Mouse (Mus musculus): ENCODE measurements around the gene Fam227a. TPM values are rescaled to one million over a fixed set of nuclear protein-coding genes. Genes with fewer than 3 reads are reported as not detected.

Gene Fam227a
- polyA plus RNA-seq, 1 experiment from 2014 or later: 2.5 TPM

Small RNA genes lying within 50 kb of the gene (microRNA-seq; reads per million reads assigned to microRNA genes)
- not detected for gene Gm27903

Other genes starting within 250 kb of the Fam227a start
- 100 and 112 TPM in 2 replicates for gene Csnk1e, start 203.4 kb downstream of the Fam227a start, polyA plus RNA-seq (2015; fragmentation: Nextera tagmentation; extraction: Ambion mirVana)
- gene Kcnj4, start 153.7 kb downstream of the Fam227a start, polyA plus RNA-seq (2015; fragmentation: Nextera tagmentation; extraction: Ambion mirVana): not detected in 2 replicates
- 89.9 and 99.5 TPM in 2 replicates for gene Kdelr3, start 142.5 kb downstream of the Fam227a start, polyA plus RNA-seq (2015; fragmentation: Nextera tagmentation; extraction: Ambion mirVana)
- 61.4 and 65.8 TPM in 2 replicates for gene Ddx17, start 112.2 kb downstream of the Fam227a start, polyA plus RNA-seq (2015; fragmentation: Nextera tagmentation; extraction: Ambion mirVana)
- gene Dmc1, start 53.8 kb downstream of the Fam227a start, polyA plus RNA-seq (2015; fragmentation: Nextera tagmentation; extraction: Ambion mirVana): 2.2 TPM in 2 replicates
- gene Cby1, start 243 bp upstream of the Fam227a start, polyA plus RNA-seq (2015; fragmentation: Nextera tagmentation; extraction: Ambion mirVana): 60.7 and 66.0 TPM in 2 replicates
- 238 TPM in 2 replicates for gene Tomm22, start 11.9 kb upstream of the Fam227a start, polyA plus RNA-seq (2015; fragmentation: Nextera tagmentation; extraction: Ambion mirVana)
- gene Josd1, start 29.0 kb upstream of the Fam227a start, polyA plus RNA-seq (2015; fragmentation: Nextera tagmentation; extraction: Ambion mirVana): 26.1 and 28.3 TPM in 2 replicates
- gene Gtpbp1, start 31.9 kb upstream of the Fam227a start, polyA plus RNA-seq (2015; fragmentation: Nextera tagmentation; extraction: Ambion mirVana): 39.8 and 42.2 TPM in 2 replicates
- gene Sun2, start 83.6 kb upstream of the Fam227a start, polyA plus RNA-seq (2015; fragmentation: Nextera tagmentation; extraction: Ambion mirVana): 7.3 and 8.0 TPM in 2 replicates
- gene Dnal4, start 118.9 kb upstream of the Fam227a start, polyA plus RNA-seq (2015; fragmentation: Nextera tagmentation; extraction: Ambion mirVana): 69.2 and 74.4 TPM in 2 replicates
- 4.7 and 5.4 TPM in 2 replicates for gene Nptxr, start 145.8 kb upstream of the Fam227a start, polyA plus RNA-seq (2015; fragmentation: Nextera tagmentation; extraction: Ambion mirVana)
- gene Npcd, start 175.3 kb upstream of the Fam227a start, polyA plus RNA-seq (2015; fragmentation: Nextera tagmentation; extraction: Ambion mirVana): 0.32 and 0.39 TPM in 2 replicates
- gene Cbx6, start 175.7 kb upstream of the Fam227a start, polyA plus RNA-seq (2015; fragmentation: Nextera tagmentation; extraction: Ambion mirVana): 54.7 and 56.7 TPM in 2 replicates
- gene Apobec3, start 232.7 kb upstream of the Fam227a start, polyA plus RNA-seq (2015; fragmentation: Nextera tagmentation; extraction: Ambion mirVana): 11.0 and 13.1 TPM in 2 replicates

All from embryonic facial prominence, embryonic 13.5 days (tissue).